Mouse (Mus musculus): Measurements from ENCODE around the gene Prm1. TPM values are rescaled to one million over a fixed set of nuclear protein-coding genes. Genes with fewer than 3 reads are reported as not detected.

Prm1 gene
- polyA plus RNA-seq, 1 experiment = not detected

- no peak within 1 kb of the TSS for H3K4me3 ChIP-seq (ENCODE audit: insufficient read depth, low read length)
- TF ChIP-seq POLR2A (IDR thresholded peaks at IDR 0.05; ENCODE audit: low read depth, low read length) = no peak
- no peak for TF ChIP-seq CTCF (IDR thresholded peaks at IDR 0.05; ENCODE audit: borderline replicate concordance, insufficient read depth, low read length)
- no peaks in the 10 kb centered on the region for H3K4me1 ChIP-seq (ENCODE audit: control insufficient read depth, insufficient read depth, low read length)
- H3K27ac ChIP-seq (ENCODE audit: insufficient read depth, low read length) = no peak within 1 kb of the TSS
Measured at GRCm38 (mm10) chr16:10796034-10796433, 9.6 kb downstream of the Prm1 start, which contains the start of gene Prm2. Gene Prm2, minus strand, starts transcription at chr16:10796134.

GRCm38 (mm10) chr16:10790702-10791101 lies 14.9 kb downstream of the Prm1 start, which contains the start of gene Prm3:
Gene Prm3, minus strand, starts transcription at chr16:10790914.
- H3K4me1 ChIP-seq (ENCODE audit: control insufficient read depth, insufficient read depth, low read length) = 0 out of 2 replicates have a peak, but pooled peaks cover 3% of the 10 kb centered on the region
- TF ChIP-seq POLR2A (IDR thresholded peaks at IDR 0.05; ENCODE audit: low read depth, low read length) = no peak
- no peak for TF ChIP-seq CTCF (IDR thresholded peaks at IDR 0.05; ENCODE audit: borderline replicate concordance, insufficient read depth, low read length)
- H3K27ac ChIP-seq (ENCODE audit: insufficient read depth, low read length) = no peak within 1 kb of the TSS
- no peak within 1 kb of the TSS for H3K4me3 ChIP-seq (ENCODE audit: insufficient read depth, low read length)

GRCm38 (mm10) chr16:10788866-10789265 lies 16.8 kb downstream of the Prm1 start:
- H3K4me1 ChIP-seq (ENCODE audit: control insufficient read depth, insufficient read depth, low read length) = 0 out of 2 replicates have a peak, but pooled peaks cover 3% of the 10 kb centered on the region
- no peak overlapping the region for H3K4me3 ChIP-seq (ENCODE audit: insufficient read depth, low read length)
- TF ChIP-seq CTCF (IDR thresholded peaks at IDR 0.05; ENCODE audit: borderline replicate concordance, insufficient read depth, low read length) = no peak
- TF ChIP-seq POLR2A (IDR thresholded peaks at IDR 0.05; ENCODE audit: low read depth, low read length) = no peak
- no peak overlapping the region for H3K27ac ChIP-seq (ENCODE audit: insufficient read depth, low read length)

- no peak within 1 kb of the TSS for H3K4me3 ChIP-seq (ENCODE audit: insufficient read depth, low read length)
- H3K27ac ChIP-seq (ENCODE audit: insufficient read depth, low read length) = no peak within 1 kb of the TSS; the same call in 1 of the 2 replicates
- TF ChIP-seq POLR2A (IDR thresholded peaks at IDR 0.05; ENCODE audit: low read depth, low read length) (no peak), CTCF (IDR thresholded peaks at IDR 0.05; ENCODE audit: borderline replicate concordance, insufficient read depth, low read length) (no peak)
- 0 out of 2 replicates have a peak, but pooled peaks cover 3% of the 10 kb centered on the region for H3K4me1 ChIP-seq (ENCODE audit: control insufficient read depth, insufficient read depth, low read length)
Measured at GRCm38 (mm10) chr16:10788271-10788670, 17.4 kb downstream of the Prm1 start, which contains the start of gene Tnp2. Gene Tnp2, minus strand, starts transcription at chr16:10788660.

GRCm38 (mm10) chr16:10787548-10788058 lies 18.0 kb downstream of the Prm1 start:
- peaks cover 10% of the 10 kb centered on the region for H3K4me1 ChIP-seq (ENCODE audit: control insufficient read depth, insufficient read depth, low read length)
- H3K27ac ChIP-seq (ENCODE audit: insufficient read depth, low read length) = peak overlapping the region; percentile 94
- no peak for TF ChIP-seq POLR2A (IDR thresholded peaks at IDR 0.05; ENCODE audit: low read depth, low read length)
- no peak for TF ChIP-seq CTCF (IDR thresholded peaks at IDR 0.05; ENCODE audit: borderline replicate concordance, insufficient read depth, low read length)
- H3K4me3 ChIP-seq (ENCODE audit: insufficient read depth, low read length) = no peak overlapping the region

- H3K4me1 ChIP-seq (ENCODE audit: control insufficient read depth, insufficient read depth, low read length) = peaks cover 14% of the 10 kb centered on the region
- H3K27ac ChIP-seq (ENCODE audit: insufficient read depth, low read length) = peak overlapping the region; percentile 94
- no peak overlapping the region for H3K4me3 ChIP-seq (ENCODE audit: insufficient read depth, low read length)
- TF ChIP-seq CTCF (IDR thresholded peaks at IDR 0.05; ENCODE audit: borderline replicate concordance, insufficient read depth, low read length) (no peak), POLR2A (IDR thresholded peaks at IDR 0.05; ENCODE audit: low read depth, low read length) (no peak)
Measured at GRCm38 (mm10) chr16:10786782-10787547, 18.7 kb downstream of the Prm1 start.

GRCm38 (mm10) chr16:10786288-10786687 lies 19.4 kb downstream of the Prm1 start:
- Histone ChIP-seq H3K4me3 (ENCODE audit: insufficient read depth, low read length) (peak overlapping the region; percentile 73; the same call in 1 of the 2 replicates), H3K4me1 (ENCODE audit: control insufficient read depth, insufficient read depth, low read length) (peaks cover 14% of the 10 kb centered on the region), H3K27ac (ENCODE audit: insufficient read depth, low read length) (peak overlapping the region; percentile 94)
- TF ChIP-seq POLR2A (IDR thresholded peaks at IDR 0.05; ENCODE audit: low read depth, low read length) (peak; percentile 63), CTCF (IDR thresholded peaks at IDR 0.05; ENCODE audit: borderline replicate concordance, insufficient read depth, low read length) (peak; percentile 90)

GRCm38 (mm10) chr16:10785371-10786231 lies 20.0 kb downstream of the Prm1 start, which contains the start of gene Socs1:
Gene Socs1, minus strand, starts transcription at chr16:10785536.
- Histone ChIP-seq H3K27ac (ENCODE audit: insufficient read depth, low read length) (peak within 1 kb of the TSS; percentile 94), H3K4me1 (ENCODE audit: control insufficient read depth, insufficient read depth, low read length) (peaks cover 14% of the 10 kb centered on the region), H3K4me3 (ENCODE audit: insufficient read depth, low read length) (peak within 1 kb of the TSS; percentile 78)
- TF ChIP-seq CTCF (IDR thresholded peaks at IDR 0.05; ENCODE audit: borderline replicate concordance, insufficient read depth, low read length) = no peak
- TF ChIP-seq POLR2A (IDR thresholded peaks at IDR 0.05; ENCODE audit: low read depth, low read length) = peak; percentile 86

GRCm38 (mm10) chr16:10784793-10785370 lies 20.8 kb downstream of the Prm1 start:
- Histone ChIP-seq H3K27ac (ENCODE audit: insufficient read depth, low read length) (peak overlapping the region; percentile 74), H3K4me1 (ENCODE audit: control insufficient read depth, insufficient read depth, low read length) (peaks cover 14% of the 10 kb centered on the region), H3K4me3 (ENCODE audit: insufficient read depth, low read length) (peak overlapping the region; percentile 78)
- peak; percentile 95 for TF ChIP-seq POLR2A (IDR thresholded peaks at IDR 0.05; ENCODE audit: low read depth, low read length)
- peak; percentile 37 for TF ChIP-seq CTCF (IDR thresholded peaks at IDR 0.05; ENCODE audit: borderline replicate concordance, insufficient read depth, low read length)
